Mouse (Mus musculus) myocyte (in vitro differentiated cells): ENCODE data around the gene Pinlyp. TPM values are rescaled to one million over a fixed set of nuclear protein-coding genes. Genes with fewer than 3 reads are reported as not detected.
"Not testable (repeated sequence)": the region's sequence is repeated elsewhere in the genome, so short reads cannot be mapped to it uniquely, and the experiment has no call there.

Experiments
- H3K27me3 ChIP-seq: one replicate; pipeline ENCODE4 v1.6.1; 2011; ENCODE audit not compliant: control insufficient read depth, insufficient read depth, insufficient read length
- H3K36me3 ChIP-seq: one replicate; pipeline ENCODE4 v1.6.1; 2011; ENCODE audit not compliant: control insufficient read depth, insufficient read depth
- H3K4me2 ChIP-seq: one replicate; pipeline ENCODE4 v1.6.1; 2011; ENCODE audit warnings: low read depth, control low read depth
- H3K4me3 ChIP-seq: one replicate; pipeline ENCODE4 v1.5.1; 2011; ENCODE audit warnings: mild to moderate bottlenecking, control low read depth, moderate library complexity
- H3K79me2 ChIP-seq: one replicate; pipeline ENCODE4 v1.6.1; 2011; ENCODE audit not compliant: control insufficient read depth, insufficient read depth
- H3ac ChIP-seq: one replicate; pipeline ENCODE4 v1.6.1; 2011; ENCODE audit not compliant: control insufficient read depth, insufficient read length
- CEBPB ChIP-seq: IDR thresholded peaks from 2 replicates; pipeline ENCODE4 v1.6.1; 2011; ENCODE audit warnings: mild to moderate bottlenecking, moderate library complexity; ENCODE audit not compliant: poor library complexity, insufficient read depth, severe bottlenecking
- E2F4 ChIP-seq: IDR thresholded peaks from one replicate; pipeline ENCODE4 v1.6.1; 2011; ENCODE audit warnings: mild to moderate bottlenecking, control low read depth, moderate library complexity; ENCODE audit not compliant: insufficient read depth
- MAX ChIP-seq: IDR thresholded peaks from one replicate; pipeline ENCODE4 v1.6.1; 2011; ENCODE audit warnings: low read depth, mild to moderate bottlenecking, control low read depth
- MYOD1 ChIP-seq, 3 experiments: IDR thresholded peaks; one replicate each; pipeline ENCODE4 v1.6.1; 2011; ENCODE audit warnings: control low read depth in 2 of 3, low read depth in 2 of 3, mild to moderate bottlenecking in 2 of 3, moderate library complexity in 1 of 3; ENCODE audit not compliant: insufficient read length in 2 of 3, control insufficient read depth in 1 of 3
- MYOG ChIP-seq, 3 experiments: IDR thresholded peaks; one replicate each; pipeline ENCODE4 v1.6.1; 2011; ENCODE audit warnings: control low read depth in 2 of 3, low read depth in 2 of 3, mild to moderate bottlenecking in 2 of 3; ENCODE audit not compliant: insufficient read length in 2 of 3, control insufficient read depth in 1 of 3, insufficient read depth in 1 of 3
- POLR2A ChIP-seq: IDR thresholded peaks from one replicate; pipeline ENCODE4 v1.6.1; 2011; ENCODE audit warnings: low read depth, mild to moderate bottlenecking, control low read depth, moderate library complexity; ENCODE audit not compliant: insufficient read length
- POLR2AphosphoS2 ChIP-seq: IDR thresholded peaks from one replicate; pipeline ENCODE4 v1.6.1; 2011; ENCODE audit warnings: low read depth, control low read depth; ENCODE audit not compliant: insufficient read length
- REST ChIP-seq: IDR thresholded peaks from one replicate; pipeline ENCODE4 v1.6.1; 2011; ENCODE audit warnings: mild to moderate bottlenecking, control low read depth, moderate library complexity; ENCODE audit not compliant: insufficient read depth, insufficient read length
- SRF ChIP-seq: IDR thresholded peaks from one replicate; pipeline ENCODE4 v1.6.1; 2011; ENCODE audit warnings: low read depth; ENCODE audit not compliant: control insufficient read depth, insufficient read length
- TCF12 ChIP-seq: IDR thresholded peaks from one replicate; pipeline ENCODE4 v1.6.1; 2011; ENCODE audit warnings: mild to moderate bottlenecking, control low read depth; ENCODE audit not compliant: poor library complexity, insufficient read depth, severe bottlenecking
- TCF3 ChIP-seq: IDR thresholded peaks from one replicate; pipeline ENCODE4 v1.6.1; 2011; ENCODE audit warnings: low read depth, control low read depth; ENCODE audit not compliant: insufficient read length
- USF1 ChIP-seq: IDR thresholded peaks from one replicate; pipeline ENCODE4 v1.6.1; 2011; ENCODE audit warnings: low read depth, mild to moderate bottlenecking, control low read depth, moderate library complexity
- polyA plus RNA-seq: library from polyadenylated mRNA; unstranded; fragments of >200 nt; fragmentation: generic; extraction: Trizol; gene quantifications from one replicate; pipeline ENCODE4 v1.2.1, GENCODE M21; 2012; ENCODE audit warnings: missing spikeins

Pinlyp gene
- polyA plus RNA-seq, 1 experiment: 0.17 TPM

DNA sequence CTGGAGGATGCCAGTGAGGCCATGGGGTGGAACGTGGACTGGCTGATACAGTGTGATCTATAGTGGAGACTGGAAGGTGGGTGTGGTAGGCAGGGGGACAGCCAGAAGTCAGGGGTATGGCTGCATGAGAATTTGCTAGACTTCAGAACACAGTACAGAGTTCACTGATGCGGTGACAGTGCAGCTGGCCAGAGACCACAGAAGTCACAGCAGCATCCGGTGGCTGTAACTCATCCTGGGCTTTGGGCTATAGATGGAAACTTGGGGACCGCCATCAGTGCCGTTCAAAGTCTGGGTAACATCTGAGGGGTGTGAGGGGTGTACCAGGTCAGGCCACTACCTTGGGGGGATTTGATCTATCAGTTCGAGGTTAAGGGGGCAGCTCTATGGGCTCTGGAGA is 22.2 kb downstream of the Pinlyp start:
- Histone ChIP-seq H3K4me3 (no peak overlapping the region), H3K36me3 (no peaks in the 10 kb centered on the region), H3K79me2 (no peaks in the 10 kb centered on the region), H3K27me3 (no peaks in the 10 kb centered on the region), H3K4me2 (no peak overlapping the region), H3ac (no peak overlapping the region)
- no peak for TF ChIP-seq MYOG (IDR thresholded peaks at IDR 0.05; ENCODE audit: control insufficient read depth in 1 of 3, insufficient read depth in 1 of 3, insufficient read length in 2 of 3, low read depth in 2 of 3)
- TF ChIP-seq MYOD1 (IDR thresholded peaks at IDR 0.05; ENCODE audit: control insufficient read depth in 1 of 3, insufficient read length in 2 of 3, low read depth in 2 of 3): no peak
- TF ChIP-seq POLR2A: no peak
- no peak for TF ChIP-seq TCF12
- TF ChIP-seq USF1: no peak
- no peak for TF ChIP-seq CEBPB
- no peak for TF ChIP-seq E2F4
- no peak for TF ChIP-seq MAX
- TF ChIP-seq TCF3: no peak
- TF ChIP-seq SRF: no peak
- TF ChIP-seq REST: no peak
- no peak for TF ChIP-seq POLR2AphosphoS2

DNA sequence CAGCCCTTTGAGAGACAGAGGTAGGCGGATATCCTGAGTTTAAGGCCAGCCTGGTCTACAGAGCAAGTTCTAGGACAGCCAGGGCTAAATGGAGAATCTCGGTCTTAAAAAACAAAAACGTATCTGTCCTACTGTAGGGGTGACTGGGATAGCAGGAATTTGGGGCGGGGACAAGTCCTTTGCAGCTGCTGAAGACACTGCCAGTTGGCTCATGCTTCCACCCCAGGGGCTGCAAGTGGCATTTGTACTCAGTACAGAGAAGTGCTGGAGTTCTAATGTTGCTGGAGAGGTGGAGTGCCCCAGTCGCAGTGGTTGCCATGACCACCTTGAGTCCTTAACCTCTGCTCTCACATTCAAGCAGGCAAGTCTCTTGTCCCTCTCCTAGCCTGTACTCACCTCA is 23.1 kb downstream of the Pinlyp start:
- no peaks in the 10 kb centered on the region for H3K36me3 ChIP-seq
- H3K79me2 ChIP-seq: no peaks in the 10 kb centered on the region
- H3K27me3 ChIP-seq: no peaks in the 10 kb centered on the region
- no peak overlapping the region for H3ac ChIP-seq
- no peak overlapping the region for H3K4me2 ChIP-seq
- TF ChIP-seq E2F4: no peak
- H3K4me3 ChIP-seq: no peak overlapping the region

DNA sequence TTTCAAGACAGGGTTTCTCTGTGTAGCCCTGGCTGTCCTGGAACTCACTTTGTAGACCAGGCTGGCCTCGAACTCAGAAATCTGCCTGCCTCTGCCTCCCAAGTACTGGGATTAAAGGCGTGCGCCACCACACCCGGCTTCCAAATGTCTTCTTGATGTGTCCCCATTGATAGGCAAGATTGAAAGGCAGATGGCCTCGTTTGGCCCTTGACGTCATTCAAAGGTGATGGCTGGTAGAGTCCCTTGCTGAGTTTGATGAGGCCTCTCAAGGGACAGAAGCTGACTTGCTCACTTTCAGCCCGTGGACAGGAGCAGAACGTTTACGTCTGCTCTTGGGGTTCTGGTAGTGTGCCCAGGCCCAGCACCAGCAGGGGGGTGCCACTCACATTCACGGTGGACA is 25.9 kb downstream of the Pinlyp start:
- H3K27me3 ChIP-seq, H3K79me2 ChIP-seq, H3K4me2 ChIP-seq, H3K4me3 ChIP-seq, H3K36me3 ChIP-seq, H3ac ChIP-seq: not testable (repeated sequence)

DNA sequence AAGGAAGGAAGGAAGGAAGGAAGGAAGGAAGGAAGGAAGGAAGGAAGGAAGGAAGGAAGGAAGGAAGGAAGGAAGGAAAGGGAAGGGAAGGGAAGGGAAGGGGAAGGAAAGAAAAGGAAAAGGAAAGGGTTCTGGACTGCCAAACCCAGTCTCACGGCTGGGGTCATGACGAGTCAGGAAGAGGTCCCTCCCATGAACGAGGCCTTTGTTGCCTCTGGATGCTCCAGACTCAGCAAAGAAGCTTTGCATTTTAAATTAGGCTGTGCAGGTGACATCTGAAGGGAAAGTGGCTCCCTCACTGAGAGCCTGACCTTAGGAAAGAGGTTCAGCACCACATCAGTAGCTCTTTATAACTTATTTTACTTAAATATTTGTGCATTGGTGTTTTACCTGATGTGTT is 26.8 kb downstream of the Pinlyp start:
- Histone ChIP-seq H3K4me3 (no peak overlapping the region), H3K36me3 (no peaks in the 10 kb centered on the region), H3K4me2 (no peak overlapping the region), H3K79me2 (no peaks in the 10 kb centered on the region), H3K27me3 (no peaks in the 10 kb centered on the region), H3ac (no peak overlapping the region)
- TF ChIP-seq POLR2A: no peak
- TF ChIP-seq REST: no peak
- TF ChIP-seq USF1: no peak
- no peak for TF ChIP-seq MYOD1 (IDR thresholded peaks at IDR 0.05; ENCODE audit: control insufficient read depth in 1 of 3, insufficient read length in 2 of 3, low read depth in 2 of 3)

DNA sequence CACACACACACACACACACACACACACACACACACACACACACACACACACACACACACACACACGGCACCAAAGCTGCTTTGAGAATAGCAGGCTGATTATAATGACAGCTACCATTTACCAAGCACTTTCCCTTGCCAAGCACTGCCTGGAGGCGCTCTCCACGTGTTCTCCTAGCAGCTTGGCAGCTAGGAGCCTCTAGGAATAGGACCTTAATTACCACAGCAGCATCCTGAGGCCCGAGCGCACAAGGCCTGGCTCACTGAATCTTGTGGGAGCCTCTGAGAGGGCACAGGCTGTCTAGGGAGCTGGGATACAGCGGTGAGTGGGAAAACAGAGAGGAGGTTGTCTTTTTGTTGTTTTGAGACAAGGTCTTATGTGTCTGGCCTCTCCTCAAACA is 28.3 kb downstream of the Pinlyp start:
- TF ChIP-seq E2F4: no peak
- no peak for TF ChIP-seq TCF3
- H3K36me3 ChIP-seq: no peaks in the 10 kb centered on the region

DNA sequence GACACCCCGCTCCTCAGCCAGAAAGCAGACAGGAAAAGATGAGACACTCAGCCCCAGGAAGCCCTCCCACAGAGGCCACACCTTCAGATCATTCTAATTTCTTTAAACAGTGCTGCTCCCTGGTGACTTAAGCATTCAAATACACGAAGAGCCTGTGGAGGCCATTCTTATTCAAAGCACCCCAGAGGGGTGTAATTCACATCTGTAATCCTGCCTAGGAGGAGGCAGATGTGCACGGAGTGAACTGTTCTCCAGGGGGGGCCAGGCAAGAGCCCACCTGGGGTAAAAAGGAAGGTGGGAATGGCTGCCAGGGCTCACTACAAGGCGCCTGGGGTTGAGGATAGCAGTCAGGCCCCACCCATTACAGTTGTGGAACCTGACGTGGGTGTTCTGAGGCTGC is 28.8 kb downstream of the Pinlyp start:
- no peaks in the 10 kb centered on the region for H3K79me2 ChIP-seq
- H3K4me3 ChIP-seq: no peak overlapping the region
- H3K4me2 ChIP-seq: no peak overlapping the region
- H3ac ChIP-seq: no peak overlapping the region
- H3K36me3 ChIP-seq: no peaks in the 10 kb centered on the region
- TF ChIP-seq USF1 (no peak), TCF12 (no peak), MYOD1 (IDR thresholded peaks at IDR 0.05; ENCODE audit: control insufficient read depth in 1 of 3, insufficient read length in 2 of 3, low read depth in 2 of 3) (no peak), REST (no peak), MAX (no peak), SRF (no peak), CEBPB (no peak), POLR2A (no peak), E2F4 (no peak), POLR2AphosphoS2 (no peak), MYOG (IDR thresholded peaks at IDR 0.05; ENCODE audit: control insufficient read depth in 1 of 3, insufficient read depth in 1 of 3, insufficient read length in 2 of 3, low read depth in 2 of 3) (no peak), TCF3 (no peak)
- H3K27me3 ChIP-seq: no peaks in the 10 kb centered on the region

More for the DNA sequence above, 28.3 kb downstream of the Pinlyp start:
- Histone ChIP-seq H3K4me2 (no peak overlapping the region), H3K4me3 (no peak overlapping the region), H3ac (no peak overlapping the region), H3K27me3 (no peaks in the 10 kb centered on the region), H3K79me2 (no peaks in the 10 kb centered on the region)

DNA sequence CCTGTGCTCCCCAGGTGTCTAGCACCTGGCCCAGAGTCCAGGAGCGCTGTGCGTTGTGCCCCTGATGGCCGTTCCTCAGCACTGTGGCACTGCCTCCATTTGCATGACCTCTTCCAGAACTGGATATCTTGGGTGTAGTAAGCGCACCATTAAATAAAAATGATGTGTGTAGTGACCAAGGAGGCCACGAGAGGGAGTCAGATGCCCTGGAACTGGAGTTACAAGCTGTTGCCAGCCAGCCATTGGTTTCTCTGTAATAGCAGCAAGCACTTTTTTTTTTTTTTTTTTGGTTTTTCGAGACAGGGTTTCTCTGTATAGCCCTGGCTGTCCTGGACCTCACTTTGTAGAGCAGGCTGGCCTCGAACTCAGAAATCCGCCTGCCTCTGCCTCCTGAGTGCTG is 29.6 kb downstream of the Pinlyp start:
- not testable (repeated sequence) for H3K36me3 ChIP-seq, H3K27me3 ChIP-seq, H3K4me3 ChIP-seq, H3K79me2 ChIP-seq, H3K4me2 ChIP-seq, H3ac ChIP-seq
